In the genomic region with DNA sequence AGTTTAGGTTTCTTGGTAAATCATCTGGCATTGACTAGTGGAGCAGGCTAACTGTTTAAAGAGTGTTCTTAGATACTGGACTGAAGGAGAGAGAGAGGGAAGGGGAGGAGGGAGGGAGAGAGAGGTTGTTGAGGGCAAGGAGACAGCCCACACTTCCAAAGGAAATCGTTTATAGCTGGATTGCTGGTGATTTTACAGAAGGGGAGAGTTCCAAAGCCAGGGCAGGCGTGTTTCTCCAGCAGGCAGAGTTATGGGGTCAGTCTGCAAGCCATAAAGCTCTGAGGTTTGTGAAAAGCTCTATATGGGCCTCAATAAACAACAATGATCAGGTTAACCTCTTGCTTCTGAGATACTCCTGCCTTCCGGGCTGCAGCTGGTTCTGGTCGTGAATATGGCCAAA, we compare ENCODE assay signal across 22 mouse cellular contexts.
"Had no signal": no experiment of that assay in that cellular context is flagged by ENCODE, and none has a peak within 500 bp of the region (broad histone marks: within the 10 kb centered on the region; RNA-seq: fewer than 3 reads in every experiment).

No protein-coding gene starts in this region.

- ATAC-seq: liver, embryonic 12.5 days had no signal

- H3K27ac ChIP-seq: intestine, embryonic 15.5 days; layer of hippocampus, adult 2 months; limb, embryonic 13.5 days; liver, embryonic 12.5 days; liver, embryonic 15.5 days; lung, embryonic 15.5 days; midbrain, embryonic 10.5 days; neural tube, embryonic 12.5 days; stomach, embryonic 15.5 days had no signal

- H3K9ac ChIP-seq: intestine, embryonic 15.5 days; limb, embryonic 13.5 days; liver, embryonic 12.5 days; liver, embryonic 15.5 days; lung, embryonic 15.5 days; neural tube, embryonic 12.5 days; stomach, embryonic 15.5 days had no signal

- DNase-seq: kidney, adult 18-20 months; kidney, postnatal 14 days; layer of hippocampus, adult 9-11 months; liver; lung, adult 18-20 months; lung, postnatal 10 days; lung, postnatal 36 days; retina, postnatal 1 day; right cerebral cortex, postnatal 25 days; spleen, adult 18-20 months; thymus, postnatal 25 days had no signal

- H3K27me3 ChIP-seq: intestine, embryonic 15.5 days; limb, embryonic 13.5 days; liver, embryonic 12.5 days; liver, embryonic 15.5 days; lung, embryonic 15.5 days; megakaryocyte, embryonic 14.5 days; neural tube, embryonic 12.5 days; stomach, embryonic 15.5 days had no signal

- H3K4me2 ChIP-seq: limb, embryonic 13.5 days; liver, embryonic 12.5 days; liver, embryonic 15.5 days; lung, embryonic 15.5 days; neural tube, embryonic 12.5 days; stomach, embryonic 15.5 days had no signal

- H3K4me3 ChIP-seq: intestine, embryonic 15.5 days; layer of hippocampus, adult 2 months; limb, embryonic 10.5 days; limb, embryonic 13.5 days; liver, embryonic 12.5 days; liver, embryonic 15.5 days; lung, embryonic 15.5 days; megakaryocyte, embryonic 14.5 days; midbrain, embryonic 10.5 days; neural tube, embryonic 12.5 days; stomach, embryonic 15.5 days had no signal

- H3K36me3 ChIP-seq: intestine, embryonic 15.5 days; limb, embryonic 10.5 days; limb, embryonic 13.5 days; liver, embryonic 12.5 days; liver, embryonic 15.5 days; lung, embryonic 15.5 days; midbrain, embryonic 10.5 days; neural tube, embryonic 12.5 days; stomach, embryonic 15.5 days had no signal

- H3K4me1 ChIP-seq: liver, embryonic 12.5 days; liver, embryonic 15.5 days; lung, embryonic 15.5 days; megakaryocyte, embryonic 14.5 days had no signal

- H3K9me3 ChIP-seq: intestine, embryonic 15.5 days; limb, embryonic 10.5 days; limb, embryonic 13.5 days; liver, embryonic 12.5 days; liver, embryonic 15.5 days; lung, embryonic 15.5 days; midbrain, embryonic 10.5 days; neural tube, embryonic 12.5 days; stomach, embryonic 15.5 days had no signal
